Comparison of ENCODE assay signal across 8 mouse cellular contexts in the genomic region with DNA sequence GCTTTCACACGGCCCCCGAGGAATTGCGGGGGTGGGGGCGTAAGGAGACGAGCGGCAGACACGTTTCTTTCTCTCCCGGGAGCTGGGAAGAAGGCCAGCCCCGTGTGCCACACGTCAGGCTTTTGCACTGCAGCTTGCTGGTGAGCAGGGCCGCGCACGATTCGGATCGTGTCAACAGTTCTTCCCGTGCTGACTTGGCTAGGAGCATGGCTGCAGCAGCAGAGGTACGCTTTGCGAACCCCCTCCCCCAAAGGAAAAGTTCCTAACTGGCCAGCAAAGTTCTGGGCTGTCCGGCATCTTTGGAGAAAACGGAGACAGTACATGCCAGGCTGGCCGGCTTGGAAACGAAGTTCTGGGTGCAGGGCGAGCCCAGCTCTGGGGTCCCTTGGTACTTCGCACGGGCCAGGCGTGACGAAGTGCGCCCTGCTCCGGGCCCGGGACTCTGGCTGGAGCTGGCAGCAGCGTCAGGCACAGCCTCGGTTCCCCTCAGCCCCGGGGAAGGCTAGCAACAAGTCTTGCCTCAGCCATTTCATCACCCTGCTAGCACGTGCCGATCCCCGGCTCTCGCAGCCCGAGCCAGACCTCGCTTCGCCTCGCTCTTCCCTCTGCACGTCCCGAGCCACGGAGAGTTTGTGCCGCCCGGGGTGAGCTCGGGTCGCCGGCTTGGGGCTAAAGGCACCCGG. TPM values are rescaled to one million over a fixed set of nuclear protein-coding genes. Genes with fewer than 3 reads are reported as not detected.
DNase-seq lines count a peak whose midpoint lies in the region; ATAC-seq and TF ChIP-seq lines count a peak whose summit lies in the region.

No protein-coding gene starts in this region.

- peak overlapping the region; percentile 92 for H3K4me2 ChIP-seq in heart, embryonic 11.5 days
- H3K4me2 ChIP-seq in kidney, postnatal 0 days (ENCODE audit: low read length): peak overlapping the region; percentile 96
- H3K4me2 ChIP-seq in liver, embryonic 16.5 days (ENCODE audit: low read depth, low read length): peak overlapping the region; percentile 51
- peak overlapping the region; percentile 100 for H3K4me2 ChIP-seq in neural tube, embryonic 13.5 days

- H3K36me3 ChIP-seq in heart, embryonic 11.5 days (ENCODE audit: control insufficient read depth, insufficient read depth, low read length): no peaks in the 10 kb centered on the region
- H3K36me3 ChIP-seq in kidney, postnatal 0 days (ENCODE audit: insufficient read depth, low read length): no peaks in the 10 kb centered on the region
- no peaks in the 10 kb centered on the region for H3K36me3 ChIP-seq in liver, embryonic 16.5 days (ENCODE audit: control insufficient read depth, insufficient read depth)
- H3K36me3 ChIP-seq in neural tube, embryonic 13.5 days: no peaks in the 10 kb centered on the region

- no peaks in the 10 kb centered on the region for H3K9me3 ChIP-seq in heart, embryonic 11.5 days (replicated peaks; ENCODE audit: control insufficient read depth, low read length)
- no peaks in the 10 kb centered on the region for H3K9me3 ChIP-seq in kidney, postnatal 0 days (replicated peaks; ENCODE audit: low read length)
- no peaks in the 10 kb centered on the region for H3K9me3 ChIP-seq in liver, embryonic 16.5 days (replicated peaks; ENCODE audit: control insufficient read depth, low read length)
- H3K9me3 ChIP-seq in neural tube, embryonic 13.5 days: no peaks in the 10 kb centered on the region

- WGBS in heart, embryonic 11.5 days (ENCODE audit: insufficient replicate concordance): under 1% methylated on average over 50 of the region's 50 CpGs
- under 1% methylated on average over 50 of the region's 50 CpGs for WGBS in kidney, postnatal 0 days
- WGBS in liver, embryonic 16.5 days (ENCODE audit: insufficient replicate concordance): under 1% methylated on average over 49 of the region's 50 CpGs
- WGBS in neural tube, embryonic 13.5 days: under 1% methylated on average over 50 of the region's 50 CpGs

- no peaks in the 10 kb centered on the region for H3K4me1 ChIP-seq in embryonic fibroblast, embryonic 13.5 days (ENCODE audit: control insufficient read depth, insufficient read depth, low read length)
- H3K4me1 ChIP-seq in heart, embryonic 11.5 days (ENCODE audit: control insufficient read depth, insufficient read depth, low read length): peaks cover 7% of the 10 kb centered on the region; the same call in 1 of the 2 replicates
- peaks cover 16% of the 10 kb centered on the region for H3K4me1 ChIP-seq in kidney, postnatal 0 days (replicated peaks; ENCODE audit: insufficient read depth, low read length)
- no peaks in the 10 kb centered on the region; the same call in 1 of the 2 replicates for H3K4me1 ChIP-seq in liver, embryonic 16.5 days (ENCODE audit: control insufficient read depth, low read depth, low read length)
- H3K4me1 ChIP-seq in neural tube, embryonic 13.5 days (replicated peaks): peaks cover 32% of the 10 kb centered on the region

- H3K9ac ChIP-seq in heart, embryonic 11.5 days (ENCODE audit: low read depth, low read length): peak overlapping the region; percentile 72
- peak overlapping the region; percentile 49 for H3K9ac ChIP-seq in kidney, postnatal 0 days (ENCODE audit: low read depth, low read length)
- no peak overlapping the region for H3K9ac ChIP-seq in liver, embryonic 16.5 days (ENCODE audit: low read depth, low read length)
- H3K9ac ChIP-seq in neural tube, embryonic 13.5 days: peak overlapping the region; percentile 67

- TF ChIP-seq POLR2A in embryonic fibroblast, embryonic 13.5 days (IDR thresholded peaks at IDR 0.05; ENCODE audit: low read depth, low read length): peak; percentile 46; the same call in 1 of the 2 replicates

- H3K27ac ChIP-seq in embryonic fibroblast, embryonic 13.5 days (ENCODE audit: insufficient read depth, low read length): peak overlapping the region; percentile 7
- peak overlapping the region; percentile 46 for H3K27ac ChIP-seq in heart, embryonic 11.5 days (ENCODE audit: low read depth, low read length)
- peak overlapping the region; percentile 25; the same call in 1 of the 2 replicates for H3K27ac ChIP-seq in kidney, postnatal 0 days
- no peak overlapping the region for H3K27ac ChIP-seq in liver, embryonic 16.5 days (ENCODE audit: low read length)
- no peak overlapping the region for H3K27ac ChIP-seq in neural tube, embryonic 13.5 days (replicated peaks)

- no peak for TF ChIP-seq CTCF in embryonic fibroblast, embryonic 13.5 days (IDR thresholded peaks at IDR 0.05; ENCODE audit: borderline replicate concordance, insufficient read depth, low read length)
- no peak for TF ChIP-seq CTCF in kidney, postnatal 0 days (IDR thresholded peaks at IDR 0.05; ENCODE audit: low read depth)

- H3K27me3 ChIP-seq in heart, embryonic 11.5 days (ENCODE audit: control insufficient read depth, insufficient read depth, low read length): peaks cover 18% of the 10 kb centered on the region
- peaks cover 18% of the 10 kb centered on the region for H3K27me3 ChIP-seq in kidney, postnatal 0 days (ENCODE audit: insufficient read depth, low read length)
- peaks cover 47% of the 10 kb centered on the region for H3K27me3 ChIP-seq in liver, embryonic 16.5 days (ENCODE audit: control insufficient read depth, insufficient read depth, low read depth, low read length)
- peaks cover 77% of the 10 kb centered on the region for H3K27me3 ChIP-seq in neural tube, embryonic 13.5 days

- peak; percentile 62 for ATAC-seq in heart, embryonic 11.5 days (replicated peaks; ENCODE audit: insufficient number of reproducible peaks, low FRiP score, low TSS enrichment)
- ATAC-seq in kidney, postnatal 0 days (replicated peaks; ENCODE audit: low FRiP score, low read depth): peak; percentile 67
- peak; percentile 37; the same call in 1 of the 2 replicates for ATAC-seq in liver, embryonic 16.5 days (ENCODE audit: low read depth)
- peak; percentile 77 for ATAC-seq in neural tube, embryonic 13.5 days (ENCODE audit: low read depth)

- DNase-seq in ovary, postnatal 10 days (ENCODE audit: low spot score): peak; percentile 43
- no peak for DNase-seq in ovary, adult 18-20 months (ENCODE audit: low spot score)
- peak; percentile 43 for DNase-seq in kidney, postnatal 0 days (ENCODE audit: low spot score)
- no peak for DNase-seq in T-cell, adult 2 months (ENCODE audit: low spot score)

- peak overlapping the region; percentile 48 for H3K4me3 ChIP-seq in embryonic fibroblast, embryonic 13.5 days (ENCODE audit: insufficient read depth, low read length)
- H3K4me3 ChIP-seq in heart, embryonic 11.5 days (ENCODE audit: low read depth, low read length): peak overlapping the region; percentile 63
- peak overlapping the region; percentile 47 for H3K4me3 ChIP-seq in kidney, postnatal 0 days (replicated peaks; ENCODE audit: low read depth, low read length)
- peak overlapping the region; percentile 45 for H3K4me3 ChIP-seq in liver, embryonic 16.5 days (ENCODE audit: low read depth, low read length)
- peak overlapping the region; percentile 63 for H3K4me3 ChIP-seq in neural tube, embryonic 13.5 days

RNA-seq across cellular contexts. Expression of a gene that starts 0.8 kb away (rescaled TPM):
- 8.0 and 11.7 TPM in 2 replicates for polyA plus RNA-seq in embryonic fibroblast, embryonic 13.5 days (2011; ENCODE audit: insufficient read length, low read depth, missing spikeins)
- 1.3 and 1.8 TPM in 2 replicates for polyA plus RNA-seq in heart, embryonic 11.5 days (2014; fragmentation: Nextera tagmentation; extraction: Ambion mirVana)
- 2.6 and 2.9 TPM in 2 replicates for polyA plus RNA-seq in kidney, postnatal 0 days (2015; fragmentation: Nextera tagmentation; extraction: Ambion mirVana)
- polyA plus RNA-seq in liver, embryonic 16.5 days (2015; fragmentation: Nextera tagmentation; extraction: Ambion mirVana): 0.36 and 0.39 TPM in 2 replicates
- polyA plus RNA-seq in neural tube, embryonic 13.5 days (2015; fragmentation: Nextera tagmentation; extraction: Ambion mirVana): 0.56 and 1.1 TPM in 2 replicates

Comparison
In these comparisons a context has a peak if more than half of its experiments do, and no peak if none do; other contexts are left out.
1. DNase-seq: peak in ovary, postnatal 10 days (single experiment) and kidney, postnatal 0 days (single experiment); none in ovary, adult 18-20 months (single experiment) and T-cell, adult 2 months (single experiment).
2. H3K27ac ChIP-seq: peak in embryonic fibroblast, embryonic 13.5 days (single experiment), heart, embryonic 11.5 days (single experiment) and kidney, postnatal 0 days (single experiment); none in liver, embryonic 16.5 days (single experiment) and neural tube, embryonic 13.5 days (single experiment).
3. Peak in every context shown above with its lines, with median percentiles within 50 percentile points of each other: H3K4me3 ChIP-seq, ATAC-seq and H3K4me2 ChIP-seq.